Mouse (Mus musculus): Measurements from ENCODE around the gene Asb18. TPM values are rescaled to one million over a fixed set of nuclear protein-coding genes. Genes with fewer than 3 reads are reported as not detected.

The Asb18 gene
- polyA plus RNA-seq, 1 experiment = not detected

GRCm38 (mm10) chr1:89921806-89922205 is 92.7 kb downstream of the Asb18 start:
- 4% methylated on average over 10 of the region's 10 CpGs for WGBS
- Histone ChIP-seq H3K27me3 (ENCODE audit: control insufficient read depth, insufficient read depth, low read length) (peaks cover 49% of the 10 kb centered on the region), H3K27ac (ENCODE audit: insufficient read depth, low read depth, low read length) (no peak overlapping the region)

DNA sequence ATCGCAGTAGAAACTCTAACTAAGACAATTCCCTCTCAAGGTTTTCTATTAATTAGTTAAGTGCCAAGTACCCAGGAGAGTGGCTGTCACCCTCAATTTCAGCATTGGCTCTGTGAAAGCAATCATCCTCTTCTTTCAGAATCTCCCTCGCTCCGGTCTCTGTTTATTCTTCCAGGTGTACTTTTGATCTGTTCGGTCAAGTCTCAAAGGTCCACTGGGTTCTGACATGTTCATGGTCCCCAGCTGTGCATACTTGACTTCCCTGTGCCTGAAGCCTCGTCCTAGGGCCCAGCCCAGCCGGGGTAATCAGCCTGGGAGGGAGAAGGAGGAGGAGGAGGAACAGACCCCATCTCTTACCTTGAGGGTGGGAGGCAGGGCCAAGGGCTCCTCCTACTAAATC is 95.3 kb downstream of the Asb18 start:
- TF ChIP-seq CTCF (IDR thresholded peaks at IDR 0.05; ENCODE audit: extremely low read depth, insufficient read length, insufficient replicate concordance, low read depth, low read length) (no peak), POLR2A (IDR thresholded peaks at IDR 0.05; ENCODE audit: low read depth, low read length) (no peak)
- Histone ChIP-seq H3K4me1 (ENCODE audit: control insufficient read depth, insufficient read depth, insufficient read length, low read length) (no peaks in the 10 kb centered on the region), H3K27me3 (ENCODE audit: control insufficient read depth, insufficient read depth, low read length) (peaks cover 36% of the 10 kb centered on the region), H3K36me3 (ENCODE audit: control insufficient read depth, insufficient read depth, low read length) (no peaks in the 10 kb centered on the region), H3K27ac (ENCODE audit: insufficient read depth, low read depth, low read length) (no peak overlapping the region), H3K4me3 (ENCODE audit: low read depth, low read length) (no peak overlapping the region)
- 52% methylated on average over 6 of the region's 6 CpGs for WGBS

More at GRCm38 (mm10) chr1:89921806-89922205, 92.7 kb downstream of the Asb18 start:
- no peak overlapping the region for H3K4me3 ChIP-seq (ENCODE audit: low read depth, low read length)
- H3K36me3 ChIP-seq (ENCODE audit: control insufficient read depth, insufficient read depth, low read length) = no peaks in the 10 kb centered on the region
- no peaks in the 10 kb centered on the region for H3K4me1 ChIP-seq (ENCODE audit: control insufficient read depth, insufficient read depth, insufficient read length, low read length)
- no peak for TF ChIP-seq CTCF (IDR thresholded peaks at IDR 0.05; ENCODE audit: extremely low read depth, insufficient read length, insufficient replicate concordance, low read depth, low read length)
- TF ChIP-seq POLR2A (IDR thresholded peaks at IDR 0.05; ENCODE audit: low read depth, low read length) = no peak

- H3K4me3 ChIP-seq (ENCODE audit: low read depth, low read length) = no peak overlapping the region
- 27% methylated on average over 18 of the region's 18 CpGs for WGBS
- TF ChIP-seq CTCF (IDR thresholded peaks at IDR 0.05; ENCODE audit: extremely low read depth, insufficient read length, insufficient replicate concordance, low read depth, low read length) (no peak), POLR2A (IDR thresholded peaks at IDR 0.05; ENCODE audit: low read depth, low read length) (no peak)
- H3K27me3 ChIP-seq (ENCODE audit: control insufficient read depth, insufficient read depth, low read length) = peaks cover 27% of the 10 kb centered on the region
- no peaks in the 10 kb centered on the region for H3K36me3 ChIP-seq (ENCODE audit: control insufficient read depth, insufficient read depth, low read length)
- H3K27ac ChIP-seq (ENCODE audit: insufficient read depth, low read depth, low read length) = no peak overlapping the region
- H3K4me1 ChIP-seq (ENCODE audit: control insufficient read depth, insufficient read depth, insufficient read length, low read length) = no peaks in the 10 kb centered on the region
Observed at GRCm38 (mm10) chr1:89918111-89918510, 96.4 kb downstream of the Asb18 start.

DNA sequence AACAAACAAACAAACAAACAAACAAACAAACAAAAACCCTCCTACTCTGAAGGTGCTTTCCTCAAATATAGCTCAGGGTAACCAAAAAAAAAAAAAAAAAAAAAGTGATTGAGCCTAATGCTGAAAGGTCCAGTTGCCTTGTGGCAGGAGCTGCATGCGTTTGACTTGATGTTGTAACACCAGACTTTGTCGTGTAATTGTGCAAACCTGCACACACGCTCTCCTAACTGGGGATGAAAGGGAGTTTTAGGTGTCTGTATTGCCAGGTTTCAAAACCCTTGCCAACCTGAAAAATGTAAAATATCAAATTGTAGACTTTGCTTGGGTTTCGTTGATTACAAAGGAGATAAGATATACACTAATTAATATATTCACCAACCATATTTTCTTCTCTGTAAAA is 100.9 kb downstream of the Asb18 start:
- no peak for TF ChIP-seq POLR2A (IDR thresholded peaks at IDR 0.05; ENCODE audit: low read depth, low read length)
- TF ChIP-seq CTCF (IDR thresholded peaks at IDR 0.05; ENCODE audit: extremely low read depth, insufficient read length, insufficient replicate concordance, low read depth, low read length) = no peak
- Histone ChIP-seq H3K27me3 (ENCODE audit: control insufficient read depth, insufficient read depth, low read length) (no peaks in the 10 kb centered on the region; the same call in 1 of the 2 replicates), H3K27ac (ENCODE audit: insufficient read depth, low read depth, low read length) (no peak overlapping the region), H3K4me1 (ENCODE audit: control insufficient read depth, insufficient read depth, insufficient read length, low read length) (no peaks in the 10 kb centered on the region), H3K4me3 (ENCODE audit: low read depth, low read length) (no peak overlapping the region), H3K36me3 (ENCODE audit: control insufficient read depth, insufficient read depth, low read length) (no peaks in the 10 kb centered on the region)
- 70% methylated on average over 4 of the region's 4 CpGs for WGBS

- TF ChIP-seq CTCF (IDR thresholded peaks at IDR 0.05; ENCODE audit: extremely low read depth, insufficient read length, insufficient replicate concordance, low read depth, low read length) = no peak
- no peak for TF ChIP-seq POLR2A (IDR thresholded peaks at IDR 0.05; ENCODE audit: low read depth, low read length)
- WGBS = 56% methylated on average over 5 of the region's 5 CpGs
- Histone ChIP-seq H3K27me3 (ENCODE audit: control insufficient read depth, insufficient read depth, low read length) (no peaks in the 10 kb centered on the region), H3K4me1 (ENCODE audit: control insufficient read depth, insufficient read depth, insufficient read length, low read length) (no peaks in the 10 kb centered on the region), H3K36me3 (ENCODE audit: control insufficient read depth, insufficient read depth, low read length) (no peaks in the 10 kb centered on the region), H3K4me3 (ENCODE audit: low read depth, low read length) (no peak overlapping the region), H3K27ac (ENCODE audit: insufficient read depth, low read depth, low read length) (no peak overlapping the region)
Observed at GRCm38 (mm10) chr1:89912392-89912791, 102.1 kb downstream of the Asb18 start.

DNA sequence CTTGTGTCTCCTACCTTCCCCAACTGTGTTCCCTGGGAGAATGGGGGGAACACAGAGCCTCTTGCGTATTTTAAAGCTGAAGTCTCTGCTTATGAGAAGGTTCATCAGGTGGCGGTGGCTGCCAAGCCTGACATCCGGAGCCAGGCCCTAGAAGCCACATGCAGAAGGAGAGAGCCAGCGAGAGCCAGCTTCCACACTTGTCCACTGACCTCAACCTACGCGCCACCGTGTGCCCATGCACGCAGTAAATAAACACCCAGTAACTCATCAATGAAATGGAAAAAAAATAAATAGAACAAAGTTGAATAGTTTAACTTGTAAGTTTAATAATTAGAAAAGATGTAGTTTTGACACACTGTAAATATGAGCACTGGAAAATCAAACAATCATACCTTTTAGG is 104.7 kb downstream of the Asb18 start:
- 85% methylated on average over 8 of the region's 8 CpGs for WGBS

DNA sequence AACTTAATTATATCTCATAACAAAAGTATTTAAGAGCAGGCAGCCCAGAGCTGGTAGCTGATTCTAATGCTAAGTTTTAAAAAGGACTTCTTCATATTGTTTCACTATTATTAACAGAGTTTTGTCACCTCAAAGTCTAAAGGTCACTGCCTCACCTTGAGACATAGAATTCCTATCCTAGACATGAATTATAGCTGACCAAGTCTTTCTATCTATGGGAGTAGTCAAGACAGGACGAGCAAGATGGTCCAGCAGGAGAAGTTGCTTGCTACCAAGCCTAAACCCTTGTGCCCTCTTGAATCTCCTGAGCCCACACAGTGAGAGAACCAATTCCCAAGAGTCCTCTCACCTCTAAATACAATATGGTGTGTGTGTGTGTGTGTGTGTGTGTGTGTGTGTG is 111.8 kb downstream of the Asb18 start:
- Histone ChIP-seq H3K4me3 (ENCODE audit: low read depth, low read length) (no peak overlapping the region), H3K27ac (ENCODE audit: insufficient read depth, low read depth, low read length) (no peak overlapping the region), H3K27me3 (ENCODE audit: control insufficient read depth, insufficient read depth, low read length) (no peaks in the 10 kb centered on the region), H3K4me1 (ENCODE audit: control insufficient read depth, insufficient read depth, insufficient read length, low read length) (no peaks in the 10 kb centered on the region), H3K36me3 (ENCODE audit: control insufficient read depth, insufficient read depth, low read length) (no peaks in the 10 kb centered on the region)
- WGBS = 50% methylated on average over 1 of the region's 1 CpGs
- TF ChIP-seq CTCF (IDR thresholded peaks at IDR 0.05; ENCODE audit: extremely low read depth, insufficient read length, insufficient replicate concordance, low read depth, low read length) (no peak), POLR2A (IDR thresholded peaks at IDR 0.05; ENCODE audit: low read depth, low read length) (no peak)

More for the DNA sequence above, 104.7 kb downstream of the Asb18 start:
- TF ChIP-seq CTCF (IDR thresholded peaks at IDR 0.05; ENCODE audit: extremely low read depth, insufficient read length, insufficient replicate concordance, low read depth, low read length) = no peak
- no peak for TF ChIP-seq POLR2A (IDR thresholded peaks at IDR 0.05; ENCODE audit: low read depth, low read length)
- Histone ChIP-seq H3K4me1 (ENCODE audit: control insufficient read depth, insufficient read depth, insufficient read length, low read length) (no peaks in the 10 kb centered on the region), H3K36me3 (ENCODE audit: control insufficient read depth, insufficient read depth, low read length) (no peaks in the 10 kb centered on the region), H3K4me3 (ENCODE audit: low read depth, low read length) (no peak overlapping the region), H3K27me3 (ENCODE audit: control insufficient read depth, insufficient read depth, low read length) (no peaks in the 10 kb centered on the region), H3K27ac (ENCODE audit: insufficient read depth, low read depth, low read length) (no peak overlapping the region)
